Mouse (Mus musculus): Measurements from ENCODE around the gene Rmi1.

DNA sequence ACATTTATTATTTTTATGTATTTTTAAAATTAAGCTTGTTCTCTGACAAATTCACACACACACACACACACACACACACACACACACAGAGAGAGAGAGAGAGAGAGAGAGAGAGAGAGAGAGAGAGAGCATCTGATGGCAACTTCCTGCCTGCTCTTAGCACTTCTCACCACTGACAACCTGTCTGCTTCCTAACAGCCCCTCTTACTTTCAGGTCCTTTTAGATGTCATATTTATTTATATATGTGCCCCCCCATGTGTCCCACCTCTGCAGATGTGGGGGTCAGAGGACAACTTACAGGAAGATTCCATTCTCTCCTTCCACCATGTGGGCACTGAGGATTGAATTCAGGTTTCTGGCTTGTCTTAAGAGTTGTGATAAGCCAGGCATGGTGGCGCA is 17.2 kb downstream of the Rmi1 start:
- TF ChIP-seq CTCF (IDR thresholded peaks at IDR 0.05; ENCODE audit: low read depth), result no peak
- no peak for TF ChIP-seq EP300 (IDR thresholded peaks at IDR 0.05; ENCODE audit: low read depth)
